Mouse (Mus musculus): ENCODE data around the gene Pnmt. TPM values are rescaled to one million over a fixed set of nuclear protein-coding genes. Genes with fewer than 3 reads are reported as not detected.

The Pnmt gene
- total and polyA plus RNA-seq, 2 experiments from 2014 or later = 4.2 TPM; not detected in 1

GRCm38 (mm10) chr11:98367863-98368186, 18.4 kb upstream of the Pnmt start:
- peaks cover 22% of the 10 kb centered on the region for H3K4me1 ChIP-seq (ENCODE audit: control insufficient read depth, insufficient read depth)
- WGBS = 54% methylated on average over 7 of the region's 7 CpGs
- no peak overlapping the region for H3K9ac ChIP-seq (replicated peaks; ENCODE audit: low read depth, low read length)
- no peak for TF ChIP-seq EP300 (IDR thresholded peaks at IDR 0.05; ENCODE audit: low read depth)
- TF ChIP-seq CTCF (IDR thresholded peaks at IDR 0.05; ENCODE audit: low read depth) = no peak
- no peaks in the 10 kb centered on the region for H3K36me3 ChIP-seq (replicated peaks; ENCODE audit: control insufficient read depth, insufficient read depth, low read length)
- DNase-seq (ENCODE audit: low spot score) = peak; percentile 34
- H3K4me3 ChIP-seq (ENCODE audit: low read depth, low read length) = no peak overlapping the region
- ATAC-seq (ENCODE audit: insufficient read depth, low read depth) = peak; percentile 44; the same call in 1 of the 2 replicates
- no peak overlapping the region for H3K4me2 ChIP-seq (ENCODE audit: low read depth, low read length)
- peak overlapping the region; percentile 64 for H3K27ac ChIP-seq (ENCODE audit: low read depth)
- no peaks in the 10 kb centered on the region for H3K27me3 ChIP-seq (ENCODE audit: control insufficient read depth, insufficient read depth, low read length)
- no peaks in the 10 kb centered on the region for H3K9me3 ChIP-seq (replicated peaks; ENCODE audit: control insufficient read depth, low read length)

- no peak for TF ChIP-seq EP300 (IDR thresholded peaks at IDR 0.05; ENCODE audit: low read depth)
- no peak for TF ChIP-seq CTCF (IDR thresholded peaks at IDR 0.05; ENCODE audit: low read depth)
- Histone ChIP-seq H3K4me2 (ENCODE audit: low read depth, low read length) (no peak overlapping the region), H3K4me3 (ENCODE audit: low read depth, low read length) (no peak overlapping the region), H3K9me3 (replicated peaks; ENCODE audit: control insufficient read depth, low read length) (no peaks in the 10 kb centered on the region), H3K27ac (ENCODE audit: low read depth) (no peak overlapping the region), H3K4me1 (ENCODE audit: control insufficient read depth, insufficient read depth) (peaks cover 29% of the 10 kb centered on the region), H3K27me3 (ENCODE audit: control insufficient read depth, insufficient read depth, low read length) (no peaks in the 10 kb centered on the region), H3K36me3 (replicated peaks; ENCODE audit: control insufficient read depth, insufficient read depth, low read length) (no peaks in the 10 kb centered on the region), H3K9ac (replicated peaks; ENCODE audit: low read depth, low read length) (no peak overlapping the region)
- no peak for ATAC-seq (ENCODE audit: insufficient read depth, low read depth)
- WGBS = 55% methylated on average over 6 of the region's 6 CpGs
- peak; percentile 5 for DNase-seq (ENCODE audit: low spot score)
Measured at GRCm38 (mm10) chr11:98369337-98369736, 16.9 kb upstream of the Pnmt start.

- no peak for TF ChIP-seq EP300 (IDR thresholded peaks at IDR 0.05; ENCODE audit: low read depth)
- TF ChIP-seq CTCF (IDR thresholded peaks at IDR 0.05; ENCODE audit: low read depth) = no peak
- Histone ChIP-seq H3K9ac (replicated peaks; ENCODE audit: low read depth, low read length) (no peak overlapping the region), H3K36me3 (replicated peaks; ENCODE audit: control insufficient read depth, insufficient read depth, low read length) (peaks cover 2% of the 10 kb centered on the region; the same call in 1 of the 2 replicates), H3K4me2 (ENCODE audit: low read depth, low read length) (no peak overlapping the region), H3K9me3 (replicated peaks; ENCODE audit: control insufficient read depth, low read length) (no peaks in the 10 kb centered on the region), H3K4me1 (ENCODE audit: control insufficient read depth, insufficient read depth) (peaks cover 41% of the 10 kb centered on the region), H3K27me3 (ENCODE audit: control insufficient read depth, insufficient read depth, low read length) (no peaks in the 10 kb centered on the region), H3K27ac (ENCODE audit: low read depth) (no peak overlapping the region), H3K4me3 (ENCODE audit: low read depth, low read length) (no peak overlapping the region)
- ATAC-seq (ENCODE audit: insufficient read depth, low read depth) (no peak), DNase-seq (ENCODE audit: low spot score) (no peak)
- WGBS = 97% methylated on average over 2 of the region's 2 CpGs
Measured at GRCm38 (mm10) chr11:98370588-98370987, 15.7 kb upstream of the Pnmt start.

- peak; percentile 5 for DNase-seq (ENCODE audit: low spot score)
- Histone ChIP-seq H3K36me3 (replicated peaks; ENCODE audit: control insufficient read depth, insufficient read depth, low read length) (peaks cover 13% of the 10 kb centered on the region), H3K27me3 (ENCODE audit: control insufficient read depth, insufficient read depth, low read length) (no peaks in the 10 kb centered on the region), H3K4me2 (ENCODE audit: low read depth, low read length) (no peak overlapping the region), H3K9me3 (replicated peaks; ENCODE audit: control insufficient read depth, low read length) (no peaks in the 10 kb centered on the region), H3K4me1 (ENCODE audit: control insufficient read depth, insufficient read depth) (peaks cover 42% of the 10 kb centered on the region), H3K4me3 (ENCODE audit: low read depth, low read length) (no peak overlapping the region), H3K9ac (replicated peaks; ENCODE audit: low read depth, low read length) (no peak overlapping the region; the same call in 1 of the 2 replicates), H3K27ac (ENCODE audit: low read depth) (no peak overlapping the region)
- ATAC-seq (ENCODE audit: insufficient read depth, low read depth) = no peak
- no peak for TF ChIP-seq EP300 (IDR thresholded peaks at IDR 0.05; ENCODE audit: low read depth)
- no peak for TF ChIP-seq CTCF (IDR thresholded peaks at IDR 0.05; ENCODE audit: low read depth)
- 56% methylated on average over 10 of the region's 10 CpGs for WGBS
Measured at GRCm38 (mm10) chr11:98371556-98372240, 14.6 kb upstream of the Pnmt start.

- H3K27ac ChIP-seq (ENCODE audit: low read depth) = no peak overlapping the region
- no peak overlapping the region for H3K9ac ChIP-seq (replicated peaks; ENCODE audit: low read depth, low read length)
- peak; percentile 92 for TF ChIP-seq CTCF (IDR thresholded peaks at IDR 0.05; ENCODE audit: low read depth)
- no peak for TF ChIP-seq EP300 (IDR thresholded peaks at IDR 0.05; ENCODE audit: low read depth)
- peaks cover 20% of the 10 kb centered on the region for H3K36me3 ChIP-seq (replicated peaks; ENCODE audit: control insufficient read depth, insufficient read depth, low read length)
- DNase-seq (ENCODE audit: low spot score) (peak; percentile 68), ATAC-seq (ENCODE audit: insufficient read depth, low read depth) (peak; percentile 22; the same call in 1 of the 2 replicates)
- no peak overlapping the region for H3K4me3 ChIP-seq (ENCODE audit: low read depth, low read length)
- no peaks in the 10 kb centered on the region for H3K27me3 ChIP-seq (ENCODE audit: control insufficient read depth, insufficient read depth, low read length)
- 10% methylated on average over 2 of the region's 2 CpGs for WGBS
- H3K4me1 ChIP-seq (ENCODE audit: control insufficient read depth, insufficient read depth) = peaks cover 46% of the 10 kb centered on the region
- H3K4me2 ChIP-seq (ENCODE audit: low read depth, low read length) = no peak overlapping the region
- H3K9me3 ChIP-seq (replicated peaks; ENCODE audit: control insufficient read depth, low read length) = no peaks in the 10 kb centered on the region
Measured at GRCm38 (mm10) chr11:98372406-98372805, 13.8 kb upstream of the Pnmt start.

GRCm38 (mm10) chr11:98373244-98373643, 13.0 kb upstream of the Pnmt start:
- ATAC-seq (ENCODE audit: insufficient read depth, low read depth) (no peak), DNase-seq (ENCODE audit: low spot score) (peak; percentile 3)
- no peak overlapping the region for H3K27ac ChIP-seq (ENCODE audit: low read depth)
- no peaks in the 10 kb centered on the region for H3K27me3 ChIP-seq (ENCODE audit: control insufficient read depth, insufficient read depth, low read length)
- no peak for TF ChIP-seq CTCF (IDR thresholded peaks at IDR 0.05; ENCODE audit: low read depth)
- TF ChIP-seq EP300 (IDR thresholded peaks at IDR 0.05; ENCODE audit: low read depth) = no peak
- H3K9me3 ChIP-seq (replicated peaks; ENCODE audit: control insufficient read depth, low read length) = no peaks in the 10 kb centered on the region
- no peak overlapping the region for H3K4me2 ChIP-seq (ENCODE audit: low read depth, low read length)
- H3K4me3 ChIP-seq (ENCODE audit: low read depth, low read length) = no peak overlapping the region
- peaks cover 28% of the 10 kb centered on the region for H3K36me3 ChIP-seq (replicated peaks; ENCODE audit: control insufficient read depth, insufficient read depth, low read length)
- no peak overlapping the region for H3K9ac ChIP-seq (replicated peaks; ENCODE audit: low read depth, low read length)
- peaks cover 54% of the 10 kb centered on the region for H3K4me1 ChIP-seq (ENCODE audit: control insufficient read depth, insufficient read depth)
- WGBS = 77% methylated on average over 6 of the region's 6 CpGs

Data from heart, postnatal 0 days (tissue).